Mouse (Mus musculus): ENCODE results near the gene Panx2.

DNA sequence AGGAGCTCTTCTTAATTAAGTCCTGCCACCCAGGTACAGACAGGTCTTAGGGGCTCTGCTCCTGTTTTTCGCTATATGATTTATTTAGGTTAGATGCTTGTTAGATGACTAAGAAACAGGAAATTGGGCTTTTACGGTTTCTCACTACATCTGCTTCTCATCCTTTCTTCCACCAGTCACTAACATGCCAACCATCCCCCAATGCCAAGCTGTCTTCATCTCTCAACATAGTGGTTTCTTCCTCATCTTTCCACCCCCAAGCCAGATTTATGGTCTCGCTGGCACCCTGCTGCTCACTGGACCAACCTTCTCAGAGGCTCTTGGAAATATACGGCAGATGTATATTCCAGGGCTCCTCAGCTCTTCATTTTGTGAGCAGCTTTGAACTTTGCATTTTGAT is 31.1 kb downstream of the Panx2 start:
- no peak for TF ChIP-seq MYB (IDR thresholded peaks at IDR 0.05; ENCODE audit: low read depth, low read length)
- TF ChIP-seq CTCF (IDR thresholded peaks at IDR 0.05 in 2 of 3, conservative IDR thresholded peaks at IDR 0.05 in 1 of 3; ENCODE audit: control insufficient read depth in 1 of 3, insufficient read depth in 1 of 3, low read depth in 2 of 3, low read length in 3 of 3, poor library complexity in 1 of 3, severe bottlenecking in 1 of 3), result no peak

Measured in MEL (cell line).